Mouse (Mus musculus) cerebellum, adult 11-12 months (tissue): ENCODE results near the gene Rpusd1.
A peak's percentile ranks its signal among the peaks of the same experiment; 100 is the strongest.

Experiments
- DNase-seq: peaks from one replicate; pipeline ENCODE4 v3.0.0; 2022

Rpusd1 gene

DNA sequence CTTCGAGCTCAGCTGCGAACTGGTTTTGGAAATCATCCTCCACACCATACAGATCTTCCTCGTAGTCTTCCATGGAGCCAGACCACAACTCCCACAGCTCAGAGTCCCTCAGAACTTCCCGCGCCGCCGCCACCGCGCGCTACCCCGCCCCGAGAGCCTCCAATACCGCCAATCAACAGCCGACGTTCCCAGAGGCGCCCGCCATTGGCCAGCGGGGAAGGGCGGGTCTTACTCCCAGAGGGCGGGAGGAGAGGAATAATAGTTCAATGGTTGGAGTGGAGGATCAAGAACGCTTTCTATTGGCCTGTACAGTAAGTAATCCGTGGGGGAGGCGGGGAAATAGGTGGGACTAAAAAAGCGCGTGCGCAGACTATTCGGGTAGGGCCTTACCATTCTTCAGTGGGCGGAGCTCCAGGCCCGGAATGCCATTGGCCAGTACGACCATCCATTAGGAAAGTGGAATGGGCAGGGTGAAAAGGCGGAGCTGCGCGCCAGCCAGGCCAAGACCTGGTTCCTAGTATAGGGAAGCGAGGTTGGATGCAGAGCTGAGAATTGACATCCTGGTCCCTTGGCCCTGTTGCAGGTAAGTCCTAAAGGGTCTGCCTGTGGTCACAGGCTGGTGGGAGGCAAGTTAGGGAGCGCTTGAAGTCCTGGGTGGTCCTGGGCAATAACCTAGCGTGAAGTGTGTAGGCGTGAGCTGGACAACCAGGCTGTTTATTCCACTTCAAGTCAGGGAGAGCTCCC lies at the start of gene Rpusd1, which contains the start of gene Chtf18:
TSS of gene Rpusd1 (plus strand) at position 406 of the 744 bp plus-strand sequence.
TSS of gene Chtf18 (minus strand) at position 155 of the 744 bp plus-strand sequence.
- DNase-seq = peak; percentile 100

DNA sequence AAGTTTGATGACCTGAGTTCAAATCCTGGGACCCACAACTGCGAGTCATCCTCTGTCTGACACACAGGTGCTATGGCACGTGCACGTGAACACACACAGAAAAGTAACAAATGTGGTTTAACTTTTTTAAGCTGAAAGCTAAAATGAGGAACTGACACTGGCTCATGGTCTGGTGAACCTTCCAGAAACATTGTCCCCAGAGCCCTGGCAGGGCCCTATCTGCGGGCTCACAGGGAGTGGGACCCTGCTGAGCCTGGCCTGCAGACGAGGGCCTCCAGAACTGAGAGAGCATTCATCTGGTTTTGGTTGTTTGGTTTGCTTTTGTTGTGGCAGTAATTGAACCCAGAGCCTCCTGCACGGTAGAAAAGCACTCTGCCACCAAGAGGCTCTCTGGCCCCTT lies 49.5 kb upstream of the Rpusd1 start:
- DNase-seq = no peak

DNA sequence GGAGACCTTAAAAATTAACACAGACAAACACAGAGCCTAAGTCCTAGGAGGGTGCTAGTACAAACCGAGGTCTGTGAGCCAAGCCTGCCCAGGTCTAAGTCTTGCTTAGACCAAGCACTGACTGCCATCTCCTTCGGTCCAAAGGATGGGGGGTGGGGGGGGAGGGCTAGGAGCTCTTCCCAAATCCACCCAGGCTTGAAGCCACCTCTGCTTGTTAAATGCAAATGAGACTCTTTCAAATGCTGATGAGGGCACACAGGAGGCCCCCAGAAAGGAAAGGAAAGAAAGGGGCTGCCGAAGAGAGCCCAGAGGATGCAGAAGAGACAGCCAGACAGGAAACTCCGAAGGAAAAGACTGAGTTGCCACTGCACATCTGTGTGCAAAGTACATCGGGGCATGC lies 47.7 kb upstream of the Rpusd1 start:
- DNase-seq = no peak

DNA sequence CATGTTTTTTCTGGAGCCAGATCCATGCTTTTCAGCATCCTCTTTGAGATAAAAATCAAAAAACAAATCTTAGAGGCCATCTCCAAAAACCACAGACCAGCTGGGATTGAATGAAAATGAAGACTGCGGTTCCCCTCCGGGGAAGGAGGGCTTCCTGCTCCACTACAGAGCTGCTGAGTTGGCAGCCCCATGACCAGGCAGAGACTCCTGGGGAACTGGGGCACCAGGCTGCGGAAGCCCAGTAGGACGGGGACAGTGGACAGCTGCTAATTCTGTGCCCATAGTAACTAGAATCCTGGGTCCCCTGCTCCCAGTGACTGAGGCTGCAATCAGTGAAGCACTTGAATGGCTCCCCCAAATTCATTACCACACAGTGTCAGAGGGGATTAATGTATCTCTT lies 45.8 kb upstream of the Rpusd1 start:
- DNase-seq = no peak

DNA sequence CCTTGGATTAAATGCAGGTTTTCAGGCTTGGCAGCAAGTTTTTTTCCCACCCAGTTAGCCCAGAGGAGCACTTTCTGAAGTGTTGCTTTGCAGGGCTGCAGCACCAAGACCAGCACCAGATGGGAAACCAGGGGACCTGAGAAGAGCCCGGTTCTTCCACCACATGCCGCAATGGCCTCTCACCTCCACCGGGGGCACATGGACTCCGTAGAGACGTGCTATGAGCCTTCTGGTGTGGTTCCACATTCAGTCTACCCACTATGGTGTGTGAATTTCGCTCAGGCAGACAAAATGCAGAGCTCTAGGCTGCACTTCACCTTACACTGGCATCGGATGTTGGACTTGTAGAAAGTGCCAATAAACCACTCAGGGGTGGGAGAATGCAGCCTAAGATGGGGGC lies 41.1 kb upstream of the Rpusd1 start:
- no peak for DNase-seq

DNA sequence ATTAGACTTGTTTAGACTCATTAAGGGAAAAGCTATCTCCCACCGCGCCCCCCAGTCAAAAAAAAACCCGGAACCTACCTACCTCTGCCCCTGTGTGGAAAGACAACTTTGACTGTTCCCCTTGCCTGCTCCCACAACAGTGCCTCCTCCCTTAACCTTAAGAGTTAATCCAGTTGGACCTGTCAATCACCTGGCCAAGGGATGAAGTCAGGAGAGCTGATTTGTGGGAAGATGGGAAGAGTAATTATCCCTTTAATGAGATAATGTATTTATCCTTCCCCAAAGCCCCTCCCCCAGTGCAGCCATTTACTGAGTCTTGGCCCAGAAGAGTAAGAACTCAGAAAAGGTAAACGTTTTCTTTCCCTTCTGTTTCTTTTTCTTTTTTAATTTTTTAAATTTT lies 38.5 kb upstream of the Rpusd1 start:
- no peak for DNase-seq

DNA sequence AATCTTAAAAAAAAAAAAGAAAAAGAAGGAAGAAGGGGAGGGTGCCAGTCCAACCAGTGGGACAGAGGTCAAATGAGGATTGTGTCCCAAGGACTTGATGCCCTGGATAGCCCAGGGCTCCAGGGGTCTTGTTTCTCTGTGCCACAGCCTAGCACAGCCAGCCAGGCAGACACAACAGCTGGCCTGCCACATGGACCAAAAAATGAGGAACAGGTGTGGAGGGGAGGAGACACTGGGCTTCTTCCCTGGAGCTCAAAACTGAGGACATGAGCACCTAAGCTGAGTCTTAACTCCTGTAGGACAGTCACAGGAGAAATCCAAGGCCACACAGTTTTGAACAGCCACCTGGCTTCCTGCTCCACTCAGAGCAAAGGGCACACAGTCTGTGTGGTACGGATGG lies 31.2 kb upstream of the Rpusd1 start:
- DNase-seq = no peak

DNA sequence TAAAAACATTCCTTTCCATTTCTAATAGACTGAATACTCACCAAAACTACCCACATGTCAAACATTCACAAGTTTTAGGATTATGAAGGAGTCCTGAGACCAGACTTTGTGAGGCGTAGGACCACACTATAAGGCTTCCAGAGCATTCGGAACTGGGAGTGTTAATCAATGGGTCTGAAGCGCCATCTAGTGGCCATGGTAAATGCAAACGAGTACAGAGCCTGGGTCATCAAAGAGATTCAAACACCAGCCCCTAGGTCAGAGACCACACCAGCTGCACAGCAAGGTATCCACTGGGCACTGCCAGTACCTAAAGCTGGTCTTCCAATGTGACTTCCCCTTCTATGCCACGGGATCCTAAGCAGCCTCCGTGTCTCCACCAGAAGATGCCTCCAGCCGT lies 29.0 kb upstream of the Rpusd1 start:
- DNase-seq = peak; percentile 37

DNA sequence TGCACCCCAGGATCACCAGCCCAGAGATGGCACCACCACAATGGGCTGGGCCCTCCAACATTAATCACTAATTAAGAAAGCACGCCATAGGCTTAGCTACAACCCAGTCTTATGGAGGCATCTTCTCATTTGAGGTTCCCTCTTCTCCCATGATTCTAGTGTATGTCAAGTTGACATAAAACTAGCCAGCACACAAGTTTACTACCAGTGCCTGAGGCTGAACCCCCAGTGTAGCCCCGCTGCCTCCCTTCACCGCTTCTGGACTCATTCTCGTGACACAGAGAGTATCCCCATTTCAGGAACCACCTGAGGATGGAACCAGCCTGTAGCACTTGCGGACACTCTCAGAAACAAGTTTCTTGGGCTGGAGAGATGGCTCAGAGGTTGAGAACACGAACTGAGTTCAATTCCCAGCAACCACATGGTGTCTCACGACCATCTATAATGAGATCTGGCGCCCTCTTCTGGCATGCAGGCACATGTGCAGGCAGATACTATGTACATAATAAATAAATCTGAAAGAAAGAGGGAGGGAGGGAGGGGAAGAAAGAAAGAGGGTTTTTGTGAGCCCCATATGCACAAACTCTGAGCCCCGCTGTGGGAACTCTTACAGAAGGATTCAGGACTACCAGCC lies 26.5 kb upstream of the Rpusd1 start:
- DNase-seq = no peak

DNA sequence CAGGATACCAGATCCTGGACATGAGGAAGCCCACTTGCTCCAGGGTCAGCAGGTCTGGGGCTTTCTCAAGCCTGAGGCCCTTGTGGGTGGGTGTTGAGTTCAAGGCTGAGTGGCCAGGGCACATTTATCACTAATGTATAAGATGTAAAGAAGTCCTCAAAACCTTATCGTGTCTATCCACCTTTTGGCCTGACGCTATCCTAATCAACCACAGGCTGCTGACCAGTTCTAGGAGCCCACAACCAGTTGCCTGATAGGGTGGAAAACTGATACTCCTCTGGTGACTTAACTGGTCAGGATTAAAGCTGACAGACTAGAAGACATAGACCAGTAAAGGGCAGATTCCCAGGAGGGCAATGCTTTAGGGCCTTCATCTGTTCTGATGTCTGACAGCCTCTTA lies 17.5 kb upstream of the Rpusd1 start:
- no peak for DNase-seq

DNA sequence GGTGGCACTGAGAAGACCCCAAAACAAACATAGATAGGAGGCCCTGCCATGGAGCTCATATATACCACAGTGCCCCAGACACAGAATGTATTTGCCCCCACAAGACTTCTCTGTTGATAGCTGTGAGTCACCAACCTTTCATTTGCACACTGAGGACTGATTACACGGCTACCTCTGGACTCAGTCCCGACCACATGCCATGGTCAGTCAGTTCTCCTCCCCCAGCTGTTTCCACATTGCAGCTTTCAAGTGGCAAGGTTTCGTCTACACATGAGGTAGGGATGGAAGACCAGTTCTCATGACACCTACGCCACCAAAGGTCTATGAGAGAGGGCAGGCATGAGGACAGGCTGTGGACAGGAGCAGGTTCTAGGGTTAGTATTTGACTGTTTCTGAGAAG lies 16.3 kb upstream of the Rpusd1 start:
- DNase-seq = no peak

DNA sequence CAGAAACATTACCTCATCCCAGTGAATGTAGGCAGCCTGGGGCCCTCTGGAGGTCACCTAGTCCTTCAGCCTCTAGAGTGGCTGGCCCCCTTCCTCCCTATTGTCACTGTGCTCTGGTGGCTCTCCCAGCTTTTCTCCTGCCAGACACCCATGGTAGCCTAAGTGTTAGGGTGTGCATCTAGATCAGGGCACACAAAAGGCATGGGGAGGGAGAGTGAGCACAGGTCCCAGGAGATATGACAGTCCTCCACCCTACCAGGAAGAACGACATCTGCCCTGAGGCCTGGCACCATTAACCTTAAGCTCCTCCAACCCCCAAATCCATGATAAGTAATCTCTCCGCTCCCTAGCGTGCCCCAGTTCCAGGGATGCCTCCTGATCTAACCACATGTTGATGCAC lies 11.8 kb upstream of the Rpusd1 start:
- DNase-seq = no peak

DNA sequence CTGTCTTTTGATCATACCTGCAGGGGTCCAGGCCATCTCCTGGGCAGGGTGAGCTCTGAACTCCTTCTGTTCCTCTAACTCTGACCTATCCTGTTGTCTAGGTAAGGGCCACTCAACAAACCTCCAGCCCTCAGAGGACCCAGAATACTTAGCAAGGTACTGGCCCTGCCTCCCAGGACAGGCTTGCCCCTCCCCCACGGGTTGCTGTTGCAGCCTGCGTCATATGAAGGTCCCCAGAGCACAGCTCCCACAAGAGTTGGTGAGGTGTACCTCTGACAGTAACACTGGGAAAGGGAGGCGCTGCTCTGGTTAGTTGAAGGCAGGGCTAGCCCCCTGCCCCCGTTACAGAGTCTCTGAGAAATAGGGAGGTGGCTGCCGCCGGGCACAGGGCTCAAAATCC lies 11.3 kb upstream of the Rpusd1 start:
- DNase-seq = no peak

DNA sequence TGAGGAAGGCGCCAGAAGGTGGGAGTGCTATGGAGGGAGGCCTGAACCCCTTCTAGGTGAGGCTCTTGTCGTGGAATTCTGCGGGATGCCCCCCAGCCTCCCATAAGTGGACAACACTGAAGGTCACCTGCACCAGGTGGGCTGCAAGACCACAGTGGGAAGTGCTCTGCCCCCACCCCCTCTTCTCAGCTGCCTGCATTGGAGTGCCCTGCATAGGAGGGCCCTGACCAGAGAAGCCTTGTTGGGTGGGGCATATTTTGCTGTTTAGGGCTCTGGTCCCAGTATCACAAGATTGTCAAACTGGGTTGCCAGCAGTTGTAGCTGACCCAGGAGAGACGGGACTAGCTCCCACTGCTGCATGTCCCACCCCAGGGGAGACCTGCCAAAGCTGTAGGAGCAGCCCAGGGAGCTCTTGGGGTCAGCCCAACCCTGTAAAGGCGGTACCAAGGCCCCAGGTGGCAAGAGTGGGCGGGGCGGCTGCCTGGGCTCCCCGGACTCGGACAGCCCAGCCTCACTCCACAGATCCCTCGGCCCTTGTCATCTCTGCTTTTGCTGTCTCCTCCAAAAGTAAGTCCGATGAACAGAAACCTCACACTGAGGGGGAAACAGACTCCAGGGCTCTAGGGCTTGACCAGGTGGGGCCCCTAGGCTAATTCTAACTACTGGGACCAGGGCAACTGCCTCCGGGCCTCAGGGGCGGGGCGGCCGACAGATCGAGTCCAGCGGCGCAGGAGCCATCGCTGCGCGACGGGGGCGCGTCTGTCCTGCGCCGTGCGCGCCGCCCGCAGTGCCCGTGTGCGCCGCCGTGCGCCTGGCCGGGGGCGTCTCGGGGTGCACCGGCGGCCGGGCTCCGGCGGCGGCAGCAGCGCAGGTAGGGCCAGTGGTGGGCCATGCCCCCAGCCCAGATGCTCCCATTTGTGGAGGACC lies 10.5 kb upstream of the Rpusd1 start, which contains the start of gene Gng13:
TSS of gene Gng13 (plus strand) at position 461 of the 927 bp plus-strand sequence.
- no peak for DNase-seq

DNA sequence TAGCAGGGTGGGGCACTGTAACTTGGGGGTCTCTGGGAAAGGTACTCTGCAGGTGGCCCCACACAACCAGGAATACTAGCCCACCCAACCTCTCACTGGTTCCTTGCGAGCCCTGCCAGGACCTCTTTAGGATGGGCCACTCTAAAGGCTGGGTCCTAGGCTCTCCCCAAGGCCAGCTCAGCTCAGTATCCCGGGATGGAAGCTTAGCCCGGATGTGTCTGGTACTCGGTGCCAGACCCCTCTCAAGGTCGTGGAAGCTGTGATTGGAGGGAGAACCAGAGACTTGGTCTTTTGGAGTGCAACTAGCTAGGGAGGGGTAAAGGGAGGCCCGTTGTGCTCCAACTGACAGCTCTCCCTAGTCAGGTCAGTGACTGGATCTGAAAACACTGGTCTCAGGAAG lies 9.8 kb upstream of the Rpusd1 start:
- DNase-seq = no peak

DNA sequence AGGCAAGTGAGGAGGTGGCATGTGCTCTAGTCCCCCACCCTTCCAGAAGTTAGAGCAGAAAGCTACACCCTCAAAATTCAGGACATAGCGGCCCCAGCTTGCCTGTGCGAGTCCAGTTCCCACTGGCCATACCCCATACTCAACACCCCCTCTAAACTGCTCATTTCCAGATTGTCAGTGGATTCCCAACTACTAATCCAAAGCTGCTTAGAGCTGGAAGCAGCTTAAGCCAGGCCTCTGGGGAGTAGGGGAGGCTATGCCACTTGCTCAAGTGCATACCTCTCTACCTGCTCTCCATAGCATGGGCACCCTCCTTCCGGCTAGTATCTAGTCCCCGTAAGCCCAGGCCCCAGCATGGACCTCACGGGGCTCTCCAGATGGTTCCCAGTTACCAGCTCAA lies 6.0 kb upstream of the Rpusd1 start:
- DNase-seq = no peak

DNA sequence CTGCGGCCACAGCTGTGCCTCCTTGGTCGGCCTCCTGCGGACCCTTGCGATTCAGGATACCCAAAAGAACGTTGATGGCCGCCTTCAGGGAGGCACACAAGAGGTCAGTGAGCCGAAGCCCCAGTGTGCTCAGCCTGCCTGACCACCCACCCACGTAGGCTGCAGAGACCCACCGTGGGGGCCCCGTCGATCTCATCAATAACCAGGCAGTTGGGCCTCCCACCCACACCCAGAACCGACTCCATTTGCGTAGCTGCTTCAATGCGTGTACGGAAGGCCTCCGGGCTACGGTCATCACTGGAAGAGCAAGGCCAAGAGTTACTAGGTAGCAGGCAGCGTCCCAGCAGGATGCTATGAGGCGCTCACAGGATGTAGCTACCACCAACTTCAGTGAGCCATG lies 4.0 kb upstream of the Rpusd1 start:
- no peak for DNase-seq

DNA sequence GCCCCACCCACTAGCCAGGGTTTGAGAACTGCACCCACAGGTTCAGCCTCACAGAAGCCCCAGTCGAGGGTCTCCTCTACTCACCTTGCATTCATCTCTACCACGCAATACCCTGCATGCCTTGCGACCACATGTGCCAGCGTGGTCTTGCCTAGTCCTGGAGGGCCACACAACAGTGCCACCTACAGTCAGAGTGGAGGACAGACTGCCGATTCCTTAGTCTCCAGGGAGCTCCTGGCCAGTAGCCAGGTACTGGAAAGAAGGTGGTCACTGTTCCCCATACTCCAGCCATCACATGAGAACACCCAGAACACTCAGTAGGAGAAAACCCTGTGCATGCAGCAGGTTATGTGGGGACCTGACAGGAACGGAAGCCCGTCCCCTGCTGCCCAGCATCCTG lies 3.6 kb upstream of the Rpusd1 start:
- no peak for DNase-seq

DNA sequence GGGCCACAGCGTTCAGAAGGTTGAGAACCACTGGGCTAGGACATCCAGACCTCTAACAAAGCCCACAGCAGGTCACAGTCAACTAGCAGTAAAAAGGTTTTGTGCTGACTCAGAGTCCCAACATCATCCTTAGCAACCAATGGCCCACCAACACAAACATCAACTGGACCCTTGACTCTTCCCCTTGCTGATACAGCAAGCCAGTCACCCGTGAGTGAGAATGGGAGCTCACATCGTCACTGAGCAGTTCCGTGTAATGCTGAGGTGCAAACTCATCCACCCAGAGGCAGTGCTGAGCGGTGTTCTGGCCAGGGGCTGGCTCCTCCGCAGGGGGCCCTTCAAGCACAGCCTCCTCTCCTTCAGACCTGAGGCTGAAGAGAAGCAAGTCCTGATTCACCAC lies 2.2 kb upstream of the Rpusd1 start:
- DNase-seq = no peak

DNA sequence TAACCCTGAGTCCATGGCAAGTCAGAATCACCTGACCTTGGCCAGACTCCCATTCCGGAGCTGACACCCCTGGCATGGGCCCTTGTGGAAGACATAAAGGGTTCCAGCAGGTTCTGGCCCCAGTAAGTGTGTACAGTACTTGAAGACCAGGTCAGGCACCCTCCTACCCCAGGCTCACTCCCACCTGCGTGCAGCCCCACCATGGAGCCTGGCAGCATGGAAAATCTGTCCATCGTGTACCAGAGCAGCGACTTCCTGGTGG lies 470 bp downstream of the Rpusd1 start:
- no peak for DNase-seq

DNA sequence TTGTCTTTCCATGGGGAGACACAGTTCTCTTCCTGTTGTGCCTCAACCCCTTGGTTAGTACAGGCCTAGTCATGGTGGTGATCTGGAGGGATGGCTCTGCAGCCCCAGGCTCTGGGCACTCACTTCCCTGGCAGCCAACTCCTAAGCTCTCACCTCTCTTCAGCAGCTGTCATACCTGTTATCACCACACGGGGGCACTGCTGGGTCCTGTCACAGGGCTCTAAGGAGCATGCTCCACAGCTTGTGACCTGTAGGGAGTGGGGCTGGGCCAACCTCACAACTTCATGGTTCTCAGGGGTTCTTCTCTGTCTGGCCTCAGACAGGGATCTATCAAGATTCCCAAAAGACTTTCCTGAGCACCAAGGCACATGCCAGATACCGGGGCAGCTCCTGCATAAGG lies 4.6 kb downstream of the Rpusd1 start:
- peak; percentile 76 for DNase-seq

DNA sequence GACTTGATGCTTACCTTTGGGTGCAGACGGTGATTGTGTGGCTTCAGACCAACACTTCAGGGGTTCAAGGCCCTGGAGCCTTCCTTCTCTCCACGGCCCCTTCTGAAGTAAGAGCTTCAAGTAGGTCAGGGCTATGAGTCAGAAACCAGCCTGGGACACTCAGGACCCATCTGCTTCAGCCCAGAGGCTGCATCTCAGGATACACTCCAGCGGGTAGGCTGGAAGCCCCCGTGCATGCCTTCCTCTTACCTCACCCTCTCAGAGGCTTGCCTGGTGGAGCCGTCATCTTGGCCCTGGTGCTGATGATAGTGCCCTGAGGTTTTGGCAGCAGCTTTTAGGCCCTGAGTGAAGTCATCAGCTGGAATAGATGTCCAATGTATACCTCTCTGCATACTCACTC lies 7.8 kb downstream of the Rpusd1 start:
- DNase-seq = no peak

DNA sequence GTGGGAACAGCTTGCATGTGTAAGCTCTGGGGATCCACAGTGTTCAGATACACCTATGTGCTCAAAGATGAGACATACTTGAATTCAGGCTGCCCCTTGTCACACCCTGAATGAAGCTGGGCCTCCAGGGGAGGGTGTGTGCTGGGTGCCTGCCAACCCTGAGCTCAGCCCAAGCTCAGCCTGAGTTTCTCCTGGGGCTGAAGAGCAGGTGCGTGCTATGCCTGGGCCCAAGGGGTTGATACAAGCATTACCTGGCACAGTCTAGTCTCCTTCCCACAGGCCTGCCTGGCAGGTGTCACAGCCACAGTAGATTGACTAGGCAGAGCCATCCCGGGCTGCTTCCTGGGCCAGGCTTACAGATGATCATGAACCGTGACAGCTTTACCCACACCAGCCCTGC lies 8.3 kb downstream of the Rpusd1 start, which contains the start of gene Mslnl:
TSS of gene Mslnl (plus strand) at position 298 of the 400 bp plus-strand sequence.
- no peak for DNase-seq

DNA sequence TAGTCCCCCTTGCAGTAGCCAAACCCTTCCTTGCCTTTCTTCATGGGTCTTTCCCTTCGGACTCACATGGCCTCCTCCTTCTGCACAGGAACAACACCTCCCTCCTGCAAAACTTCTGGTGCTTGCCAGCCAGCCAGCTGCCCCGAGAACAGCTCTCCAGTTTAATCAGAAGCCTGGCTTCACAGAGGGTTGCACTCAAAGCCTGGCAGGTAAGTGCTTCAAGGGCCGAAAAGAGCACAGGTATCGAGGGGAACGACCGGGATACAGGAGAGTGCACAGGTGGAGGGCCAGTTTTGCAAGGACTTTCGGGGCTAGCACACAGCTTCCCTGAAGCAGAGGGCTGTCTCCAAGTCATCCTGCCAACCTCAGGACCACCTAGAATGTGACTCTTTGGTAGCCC lies 11.4 kb downstream of the Rpusd1 start:
- DNase-seq = no peak
